Mouse (Mus musculus): ENCODE measurements at regions not wholly inside any gene's neighbourhood (a gene's known extent, or its start where the extent isn't known, plus 50 kb on each side); places are given as distances from the start of the nearest gene placed in this dataset.
"Not testable (repeated sequence)": the region's sequence is repeated elsewhere in the genome, so short reads cannot be mapped to it uniquely, and the experiment has no call there.

GRCm38 (mm10) chr8:57383746-57384320 is 63.0 kb downstream of the Hand2 start:
- no peak for TF ChIP-seq CTCF (IDR thresholded peaks at IDR 0.05; ENCODE audit: borderline replicate concordance, extremely low read depth, insufficient read depth, insufficient read length)
- no peak for TF ChIP-seq POLR2A (IDR thresholded peaks at IDR 0.05; ENCODE audit: borderline replicate concordance, extremely low read depth, insufficient read depth, insufficient read length, poor library complexity, severe bottlenecking)
- no peak for DNase-seq (ENCODE audit: low read depth)

- DNase-seq (ENCODE audit: low read depth): no peak
These were observed 66.8 kb downstream of the Hand2 start for GRCm38 (mm10) chr8:57387627-57388026.

GRCm38 (mm10) chr8:57388579-57388978 is 67.1 kb upstream of the Scrg1 start:
- DNase-seq (ENCODE audit: low read depth): no peak
- no peak for TF ChIP-seq CTCF (IDR thresholded peaks at IDR 0.05; ENCODE audit: borderline replicate concordance, extremely low read depth, insufficient read depth, insufficient read length)
- no peak for TF ChIP-seq POLR2A (IDR thresholded peaks at IDR 0.05; ENCODE audit: borderline replicate concordance, extremely low read depth, insufficient read depth, insufficient read length, poor library complexity, severe bottlenecking)

More at GRCm38 (mm10) chr8:57387627-57388026, 66.8 kb downstream of the Hand2 start:
- TF ChIP-seq POLR2A (IDR thresholded peaks at IDR 0.05; ENCODE audit: borderline replicate concordance, extremely low read depth, insufficient read depth, insufficient read length, poor library complexity, severe bottlenecking) (no peak), CTCF (IDR thresholded peaks at IDR 0.05; ENCODE audit: borderline replicate concordance, extremely low read depth, insufficient read depth, insufficient read length) (no peak)

- no peak for TF ChIP-seq POLR2A (IDR thresholded peaks at IDR 0.05; ENCODE audit: borderline replicate concordance, extremely low read depth, insufficient read depth, insufficient read length, poor library complexity, severe bottlenecking)
- TF ChIP-seq CTCF (IDR thresholded peaks at IDR 0.05; ENCODE audit: borderline replicate concordance, extremely low read depth, insufficient read depth, insufficient read length): no peak
- DNase-seq (ENCODE audit: low read depth): no peak
These were observed 57.6 kb upstream of the Scrg1 start for GRCm38 (mm10) chr8:57397999-57398635.

GRCm38 (mm10) chr8:57400171-57400570 is 55.6 kb upstream of the Scrg1 start:
- not testable (repeated sequence) for DNase-seq (ENCODE audit: low read depth)

- peak; percentile 32 for DNase-seq (ENCODE audit: low read depth)
- TF ChIP-seq POLR2A (IDR thresholded peaks at IDR 0.05; ENCODE audit: borderline replicate concordance, extremely low read depth, insufficient read depth, insufficient read length, poor library complexity, severe bottlenecking) (no peak), CTCF (IDR thresholded peaks at IDR 0.05; ENCODE audit: borderline replicate concordance, extremely low read depth, insufficient read depth, insufficient read length) (no peak)
These were observed 54.7 kb upstream of the Scrg1 start for GRCm38 (mm10) chr8:57400776-57401631.

- no peak for DNase-seq (ENCODE audit: low read depth)
- TF ChIP-seq POLR2A (IDR thresholded peaks at IDR 0.05; ENCODE audit: borderline replicate concordance, extremely low read depth, insufficient read depth, insufficient read length, poor library complexity, severe bottlenecking): no peak
- no peak for TF ChIP-seq CTCF (IDR thresholded peaks at IDR 0.05; ENCODE audit: borderline replicate concordance, extremely low read depth, insufficient read depth, insufficient read length)
These were observed 54.1 kb upstream of the Scrg1 start for GRCm38 (mm10) chr8:57401661-57402060.

GRCm38 (mm10) chr8:57402200-57402599 is 53.5 kb upstream of the Scrg1 start:
- DNase-seq (ENCODE audit: low read depth): no peak
- no peak for TF ChIP-seq CTCF (IDR thresholded peaks at IDR 0.05; ENCODE audit: borderline replicate concordance, extremely low read depth, insufficient read depth, insufficient read length)
- no peak for TF ChIP-seq POLR2A (IDR thresholded peaks at IDR 0.05; ENCODE audit: borderline replicate concordance, extremely low read depth, insufficient read depth, insufficient read length, poor library complexity, severe bottlenecking)

GRCm38 (mm10) chr8:57403640-57404180 is 52.0 kb upstream of the Scrg1 start:
- no peak for DNase-seq (ENCODE audit: low read depth)

GRCm38 (mm10) chr8:57405277-57405817 is 50.4 kb upstream of the Scrg1 start:
- no peak for DNase-seq (ENCODE audit: low read depth)
- TF ChIP-seq CTCF (IDR thresholded peaks at IDR 0.05; ENCODE audit: borderline replicate concordance, extremely low read depth, insufficient read depth, insufficient read length): no peak

More at GRCm38 (mm10) chr8:57403640-57404180, 52.0 kb upstream of the Scrg1 start:
- TF ChIP-seq POLR2A (IDR thresholded peaks at IDR 0.05; ENCODE audit: borderline replicate concordance, extremely low read depth, insufficient read depth, insufficient read length, poor library complexity, severe bottlenecking) (no peak), CTCF (IDR thresholded peaks at IDR 0.05; ENCODE audit: borderline replicate concordance, extremely low read depth, insufficient read depth, insufficient read length) (no peak)
